Mouse (Mus musculus): Measurements from ENCODE around the gene Dscaml1. TPM values are rescaled to one million over a fixed set of nuclear protein-coding genes. Genes with fewer than 3 reads are reported as not detected.

The Dscaml1 gene
- 1.1 and 1.2 TPM in 2 replicates for polyA plus RNA-seq (2014; fragmentation: Nextera tagmentation; extraction: Ambion mirVana)

DNA sequence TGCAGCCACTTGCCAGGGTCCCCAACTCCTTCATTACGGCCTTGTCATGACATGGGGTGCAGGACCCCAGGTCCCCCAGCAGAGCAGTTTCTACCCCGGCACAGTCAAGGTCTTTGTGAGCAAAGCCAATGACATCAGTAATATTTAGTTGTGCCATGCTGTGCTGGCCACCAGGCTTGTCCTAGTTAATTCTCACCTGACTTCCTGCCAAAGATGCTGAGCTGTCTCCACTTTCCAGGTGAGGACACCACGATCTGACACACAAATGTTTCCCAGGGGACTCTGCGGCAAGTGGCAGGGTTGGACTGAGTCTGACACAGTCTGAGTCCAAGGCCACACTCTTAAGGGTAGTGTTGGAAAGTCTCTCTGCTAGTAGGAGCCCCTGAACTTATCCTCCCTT is at the start of gene Dscaml1:
Gene Dscaml1 (plus strand): TSS at position 173 of the 400 bp plus-strand sequence.
- Histone ChIP-seq H3K9ac (ENCODE audit: low read length) (no peak within 1 kb of the TSS), H3K4me1 (ENCODE audit: control insufficient read depth, insufficient read depth, low read length) (no peaks in the 10 kb centered on the region), H3K9me3 (ENCODE audit: control insufficient read depth, low read length) (no peaks in the 10 kb centered on the region), H3K4me3 (ENCODE audit: low read depth, low read length) (no peak within 1 kb of the TSS), H3K4me2 (ENCODE audit: low read depth) (no peak within 1 kb of the TSS), H3K27ac (ENCODE audit: low read depth, low read length) (no peak within 1 kb of the TSS), H3K36me3 (ENCODE audit: control insufficient read depth, insufficient read depth, low read length) (no peaks in the 10 kb centered on the region), H3K27me3 (ENCODE audit: control insufficient read depth, insufficient read depth, low read length) (peaks cover 28% of the 10 kb centered on the region)
- ATAC-seq (ENCODE audit: insufficient read depth, low FRiP score, low TSS enrichment) (no peak), DNase-seq (ENCODE audit: low spot score) (no peak)
- WGBS, result 90% methylated on average over 4 of the region's 4 CpGs

DNA sequence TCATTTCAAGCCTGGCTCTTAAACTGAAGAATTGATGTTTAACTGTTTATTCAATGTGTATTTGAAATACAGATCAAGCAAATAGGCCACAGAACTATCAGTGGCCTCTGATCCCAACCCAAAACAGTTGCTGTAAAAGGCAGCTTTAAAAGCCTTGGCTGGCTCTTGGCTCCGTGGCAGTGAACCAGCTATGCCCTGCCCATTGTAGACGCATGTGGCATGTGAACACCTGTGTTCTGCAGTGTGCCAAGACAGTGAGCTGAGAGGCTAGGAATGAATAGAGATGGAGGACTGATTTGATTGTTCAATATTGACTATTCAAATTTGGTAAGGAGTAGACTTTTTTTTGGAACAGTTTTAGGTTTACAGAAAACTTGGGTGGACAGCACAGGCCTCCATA is 49.5 kb upstream of the Dscaml1 start:
- no peak overlapping the region for H3K4me2 ChIP-seq (ENCODE audit: low read depth)
- ATAC-seq (ENCODE audit: insufficient read depth, low FRiP score, low TSS enrichment), result no peak
- H3K27me3 ChIP-seq (ENCODE audit: control insufficient read depth, insufficient read depth, low read length), result no peaks in the 10 kb centered on the region
- 84% methylated on average over 2 of the region's 2 CpGs for WGBS
- H3K36me3 ChIP-seq (ENCODE audit: control insufficient read depth, insufficient read depth, low read length), result no peaks in the 10 kb centered on the region
- H3K9me3 ChIP-seq (ENCODE audit: control insufficient read depth, low read length), result no peaks in the 10 kb centered on the region
- no peak overlapping the region for H3K27ac ChIP-seq (ENCODE audit: low read depth, low read length)
- H3K4me3 ChIP-seq (ENCODE audit: low read depth, low read length), result no peak overlapping the region
- DNase-seq (ENCODE audit: low spot score), result no peak
- peaks cover 3% of the 10 kb centered on the region; the same call in 1 of the 2 replicates for H3K4me1 ChIP-seq (ENCODE audit: control insufficient read depth, insufficient read depth, low read length)
- H3K9ac ChIP-seq (ENCODE audit: low read length), result no peak overlapping the region

DNA sequence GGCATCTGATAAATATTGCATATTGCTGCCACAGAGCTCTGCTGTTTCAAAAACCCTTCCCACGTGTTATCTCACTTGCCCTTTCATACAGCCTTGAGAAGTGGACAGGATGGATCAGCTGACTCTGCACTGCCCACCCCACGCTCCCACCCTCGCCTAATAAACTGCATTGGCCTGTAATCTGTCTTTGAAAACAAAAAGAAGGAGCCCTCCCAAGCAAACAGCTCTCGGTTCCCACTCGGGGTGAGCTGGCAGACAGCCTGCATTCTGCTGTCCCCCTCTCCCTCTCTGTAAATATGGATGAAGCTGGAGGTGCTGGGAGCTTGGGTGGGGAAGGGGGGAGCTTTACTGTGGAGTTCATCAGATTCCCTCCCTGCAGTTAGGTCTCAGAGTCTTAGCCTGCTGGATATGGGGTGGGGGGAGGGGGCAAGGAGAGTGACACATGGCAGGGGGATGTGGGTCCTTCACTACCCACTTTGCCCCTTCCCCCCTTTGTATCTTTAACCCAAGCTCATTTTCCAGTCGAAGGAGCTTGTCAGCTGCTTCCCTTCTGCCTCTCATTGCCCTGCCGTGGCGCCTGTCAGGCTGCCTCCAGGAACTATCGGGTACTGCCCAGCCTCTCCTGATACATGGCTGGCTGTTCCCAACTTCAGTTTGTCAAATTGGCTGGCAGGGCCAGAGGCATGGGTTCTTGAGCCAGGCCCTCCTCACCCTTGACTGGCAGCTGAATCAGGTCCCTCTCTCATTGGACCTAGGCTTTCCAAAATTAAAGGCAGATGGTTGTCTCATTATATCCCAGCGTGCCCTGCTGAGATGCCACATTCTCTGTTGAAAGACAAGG is 45.8 kb upstream of the Dscaml1 start:
- H3K4me1 ChIP-seq (ENCODE audit: control insufficient read depth, insufficient read depth, low read length), result peaks cover 3% of the 10 kb centered on the region; the same call in 1 of the 2 replicates
- H3K4me2 ChIP-seq (ENCODE audit: low read depth), result no peak overlapping the region
- WGBS, result 65% methylated on average over 10 of the region's 10 CpGs
- no peaks in the 10 kb centered on the region for H3K27me3 ChIP-seq (ENCODE audit: control insufficient read depth, insufficient read depth, low read length)
- no peaks in the 10 kb centered on the region for H3K36me3 ChIP-seq (ENCODE audit: control insufficient read depth, insufficient read depth, low read length)
- ATAC-seq (ENCODE audit: insufficient read depth, low FRiP score, low TSS enrichment) (no peak), DNase-seq (ENCODE audit: low spot score) (no peak)
- no peaks in the 10 kb centered on the region for H3K9me3 ChIP-seq (ENCODE audit: control insufficient read depth, low read length)
- no peak overlapping the region for H3K27ac ChIP-seq (ENCODE audit: low read depth, low read length)
- no peak overlapping the region for H3K9ac ChIP-seq (ENCODE audit: low read length)
- no peak overlapping the region for H3K4me3 ChIP-seq (ENCODE audit: low read depth, low read length)

DNA sequence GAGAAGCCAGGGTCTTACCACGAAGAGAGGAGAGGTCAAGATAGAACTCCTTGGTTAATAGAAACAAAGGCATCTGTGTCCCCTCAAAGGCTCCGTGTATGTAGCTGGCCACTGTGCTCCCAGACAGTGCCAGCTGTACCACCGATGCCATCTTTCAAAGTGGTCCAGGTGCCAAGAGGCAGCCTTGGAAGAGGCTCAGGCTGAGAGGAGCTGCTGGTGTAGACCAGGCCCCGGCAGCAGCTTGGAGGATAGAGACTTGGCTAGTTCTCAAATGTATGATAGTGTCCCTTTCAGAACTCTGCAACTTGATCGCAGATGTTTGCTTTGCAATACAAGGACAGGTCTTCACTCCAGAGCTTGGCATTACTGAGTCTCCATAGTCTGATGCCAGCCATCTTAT is 44.1 kb upstream of the Dscaml1 start:
- Histone ChIP-seq H3K36me3 (ENCODE audit: control insufficient read depth, insufficient read depth, low read length) (no peaks in the 10 kb centered on the region), H3K4me2 (ENCODE audit: low read depth) (no peak overlapping the region), H3K9ac (ENCODE audit: low read length) (no peak overlapping the region), H3K27me3 (ENCODE audit: control insufficient read depth, insufficient read depth, low read length) (no peaks in the 10 kb centered on the region), H3K4me1 (ENCODE audit: control insufficient read depth, insufficient read depth, low read length) (peaks cover 3% of the 10 kb centered on the region; the same call in 1 of the 2 replicates), H3K9me3 (ENCODE audit: control insufficient read depth, low read length) (no peaks in the 10 kb centered on the region), H3K4me3 (ENCODE audit: low read depth, low read length) (no peak overlapping the region), H3K27ac (ENCODE audit: low read depth, low read length) (no peak overlapping the region)
- 89% methylated on average over 5 of the region's 5 CpGs for WGBS
- DNase-seq (ENCODE audit: low spot score) (no peak), ATAC-seq (ENCODE audit: insufficient read depth, low FRiP score, low TSS enrichment) (no peak)

DNA sequence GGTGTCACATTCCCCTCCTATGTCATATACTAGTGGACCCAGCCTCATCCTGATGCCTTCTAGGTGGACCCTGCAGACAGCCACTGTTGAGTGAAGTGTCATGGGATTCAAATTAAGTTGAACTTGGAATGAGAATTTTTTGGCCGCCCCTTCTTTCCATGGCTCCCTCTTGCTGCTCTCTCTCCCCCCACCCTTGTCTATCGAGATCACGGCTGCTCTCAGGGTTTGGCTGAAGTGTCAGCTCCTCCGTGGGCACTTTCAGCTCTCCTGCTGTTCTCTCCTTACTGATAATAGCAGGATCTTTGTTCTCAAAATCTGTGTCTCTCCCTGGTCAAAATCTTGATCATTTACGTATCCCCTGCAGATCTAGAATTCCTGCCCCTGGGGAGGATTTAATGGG is 43.6 kb upstream of the Dscaml1 start:
- 80% methylated on average over 5 of the region's 5 CpGs for WGBS

DNA sequence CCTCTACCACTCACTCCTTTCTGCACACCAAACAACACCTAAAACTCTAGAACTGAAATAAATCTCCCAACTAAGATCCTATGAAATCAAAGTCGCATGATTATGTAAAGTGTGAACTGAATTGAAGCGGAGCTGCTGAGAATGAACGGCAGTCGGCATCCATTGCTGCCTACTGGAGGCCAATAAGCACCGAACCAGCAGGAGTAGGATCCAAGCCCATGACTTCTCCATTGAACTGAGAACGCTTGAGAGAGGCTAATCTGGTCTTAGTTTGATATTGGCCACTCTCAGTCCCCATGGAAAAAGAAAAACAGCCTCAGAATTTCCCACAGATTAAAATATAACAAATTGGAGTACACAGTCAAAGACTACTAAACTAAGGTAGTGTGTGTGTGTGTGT is 42.5 kb upstream of the Dscaml1 start:
- Histone ChIP-seq H3K4me1 (ENCODE audit: control insufficient read depth, insufficient read depth, low read length) (no peaks in the 10 kb centered on the region), H3K4me2 (ENCODE audit: low read depth) (no peak overlapping the region), H3K9ac (ENCODE audit: low read length) (no peak overlapping the region), H3K27me3 (ENCODE audit: control insufficient read depth, insufficient read depth, low read length) (no peaks in the 10 kb centered on the region), H3K27ac (ENCODE audit: low read depth, low read length) (no peak overlapping the region), H3K36me3 (ENCODE audit: control insufficient read depth, insufficient read depth, low read length) (no peaks in the 10 kb centered on the region), H3K4me3 (ENCODE audit: low read depth, low read length) (no peak overlapping the region), H3K9me3 (ENCODE audit: control insufficient read depth, low read length) (no peaks in the 10 kb centered on the region)
- 93% methylated on average over 6 of the region's 6 CpGs for WGBS
- no peak for DNase-seq (ENCODE audit: low spot score)
- no peak for ATAC-seq (ENCODE audit: insufficient read depth, low FRiP score, low TSS enrichment)

More for the DNA sequence above, 43.6 kb upstream of the Dscaml1 start:
- DNase-seq (ENCODE audit: low spot score), result no peak
- Histone ChIP-seq H3K27me3 (ENCODE audit: control insufficient read depth, insufficient read depth, low read length) (no peaks in the 10 kb centered on the region), H3K4me3 (ENCODE audit: low read depth, low read length) (no peak overlapping the region), H3K4me2 (ENCODE audit: low read depth) (no peak overlapping the region), H3K27ac (ENCODE audit: low read depth, low read length) (no peak overlapping the region), H3K36me3 (ENCODE audit: control insufficient read depth, insufficient read depth, low read length) (no peaks in the 10 kb centered on the region), H3K9me3 (ENCODE audit: control insufficient read depth, low read length) (no peaks in the 10 kb centered on the region), H3K9ac (ENCODE audit: low read length) (no peak overlapping the region), H3K4me1 (ENCODE audit: control insufficient read depth, insufficient read depth, low read length) (peaks cover 3% of the 10 kb centered on the region; the same call in 1 of the 2 replicates)
- ATAC-seq (ENCODE audit: insufficient read depth, low FRiP score, low TSS enrichment), result no peak

DNA sequence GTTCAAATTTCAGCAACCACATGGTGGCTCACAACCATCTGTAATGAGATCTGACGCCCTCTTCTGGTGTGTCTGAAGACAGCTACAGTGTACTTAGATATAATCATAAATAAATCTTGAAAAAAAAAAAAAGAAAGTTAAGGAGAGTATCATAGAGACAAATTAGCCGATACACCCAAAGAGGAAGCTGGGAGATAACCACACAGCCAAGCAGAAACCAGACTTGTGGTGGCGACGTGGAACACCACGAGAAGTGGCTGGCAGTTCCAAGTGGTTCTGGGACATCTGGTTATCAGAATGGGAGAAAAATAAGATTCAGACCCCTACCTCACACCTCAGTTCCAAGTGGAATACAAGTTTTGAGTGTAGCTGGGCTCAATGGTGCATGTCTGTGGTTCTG is 39.7 kb upstream of the Dscaml1 start:
- DNase-seq (ENCODE audit: low spot score) (no peak), ATAC-seq (ENCODE audit: insufficient read depth, low FRiP score, low TSS enrichment) (no peak)
- H3K9me3 ChIP-seq (ENCODE audit: control insufficient read depth, low read length), result no peaks in the 10 kb centered on the region
- no peaks in the 10 kb centered on the region for H3K27me3 ChIP-seq (ENCODE audit: control insufficient read depth, insufficient read depth, low read length)
- WGBS, result 89% methylated on average over 5 of the region's 5 CpGs
- no peaks in the 10 kb centered on the region for H3K36me3 ChIP-seq (ENCODE audit: control insufficient read depth, insufficient read depth, low read length)
- H3K4me3 ChIP-seq (ENCODE audit: low read depth, low read length), result no peak overlapping the region
- no peak overlapping the region for H3K27ac ChIP-seq (ENCODE audit: low read depth, low read length)
- no peaks in the 10 kb centered on the region for H3K4me1 ChIP-seq (ENCODE audit: control insufficient read depth, insufficient read depth, low read length)
- no peak overlapping the region for H3K9ac ChIP-seq (ENCODE audit: low read length)
- no peak overlapping the region for H3K4me2 ChIP-seq (ENCODE audit: low read depth)

DNA sequence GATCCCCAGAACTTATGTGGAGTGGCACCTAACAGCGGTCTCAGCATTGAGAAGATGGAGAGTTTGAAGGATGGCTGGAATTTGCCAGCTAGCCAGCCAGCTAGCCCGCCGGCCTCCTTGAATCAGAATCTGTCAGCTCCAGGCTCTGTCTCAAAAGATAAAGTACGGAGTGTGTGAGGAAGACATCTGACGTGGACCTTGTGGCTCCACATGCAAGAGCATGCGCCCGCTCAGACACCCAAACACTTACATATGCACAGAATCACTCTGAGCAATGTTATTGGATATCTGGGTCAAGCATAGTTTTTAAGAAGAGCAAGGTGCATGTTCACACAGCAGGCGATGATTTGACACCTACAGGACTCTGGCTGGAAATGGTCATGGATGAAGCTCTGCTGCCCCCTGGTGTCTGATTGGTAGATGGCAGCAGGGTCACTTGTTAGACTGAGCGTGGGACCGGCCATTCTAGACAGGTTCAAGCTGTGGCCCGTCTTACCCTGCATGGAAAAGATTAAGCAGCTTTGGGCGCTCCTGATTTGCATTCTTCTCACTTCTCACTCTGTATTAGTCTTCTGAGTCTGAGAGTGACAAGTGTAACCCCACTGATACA is 37.9 kb upstream of the Dscaml1 start:
- Histone ChIP-seq H3K36me3 (ENCODE audit: control insufficient read depth, insufficient read depth, low read length) (no peaks in the 10 kb centered on the region), H3K27me3 (ENCODE audit: control insufficient read depth, insufficient read depth, low read length) (no peaks in the 10 kb centered on the region), H3K9ac (ENCODE audit: low read length) (no peak overlapping the region), H3K4me1 (ENCODE audit: control insufficient read depth, insufficient read depth, low read length) (no peaks in the 10 kb centered on the region), H3K27ac (ENCODE audit: low read depth, low read length) (no peak overlapping the region), H3K9me3 (ENCODE audit: control insufficient read depth, low read length) (no peaks in the 10 kb centered on the region), H3K4me3 (ENCODE audit: low read depth, low read length) (no peak overlapping the region), H3K4me2 (ENCODE audit: low read depth) (no peak overlapping the region)
- DNase-seq (ENCODE audit: low spot score), result peak; percentile 86
- 48% methylated on average over 12 of the region's 12 CpGs for WGBS
- ATAC-seq (ENCODE audit: insufficient read depth, low FRiP score, low TSS enrichment), result no peak

DNA sequence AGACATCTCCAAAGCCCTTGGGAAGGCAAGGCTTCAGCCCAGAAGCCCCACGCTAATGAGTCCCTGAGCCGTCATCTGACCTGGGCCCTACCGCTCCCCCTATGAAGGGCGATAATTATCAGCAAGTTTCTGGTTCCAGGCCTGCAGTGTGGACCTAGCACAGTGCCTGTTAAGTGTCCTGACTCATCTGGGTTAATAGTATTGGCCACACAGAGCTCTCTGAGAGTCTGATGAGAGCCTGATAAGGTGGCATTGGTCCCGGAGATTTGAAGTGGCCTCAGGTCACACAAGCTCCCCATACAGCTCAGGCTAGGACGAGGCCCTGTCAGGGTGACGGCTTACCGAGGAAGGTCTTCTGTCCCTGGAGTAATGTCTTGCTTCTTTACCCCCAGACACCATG is 36.8 kb upstream of the Dscaml1 start:
- H3K27me3 ChIP-seq (ENCODE audit: control insufficient read depth, insufficient read depth, low read length), result no peaks in the 10 kb centered on the region
- H3K36me3 ChIP-seq (ENCODE audit: control insufficient read depth, insufficient read depth, low read length), result no peaks in the 10 kb centered on the region
- no peaks in the 10 kb centered on the region for H3K9me3 ChIP-seq (ENCODE audit: control insufficient read depth, low read length)
- no peak overlapping the region for H3K4me2 ChIP-seq (ENCODE audit: low read depth)
- no peak overlapping the region for H3K27ac ChIP-seq (ENCODE audit: low read depth, low read length)
- DNase-seq (ENCODE audit: low spot score) (no peak), ATAC-seq (ENCODE audit: insufficient read depth, low FRiP score, low TSS enrichment) (no peak)
- 90% methylated on average over 8 of the region's 8 CpGs for WGBS
- no peaks in the 10 kb centered on the region for H3K4me1 ChIP-seq (ENCODE audit: control insufficient read depth, insufficient read depth, low read length)
- no peak overlapping the region for H3K4me3 ChIP-seq (ENCODE audit: low read depth, low read length)
- no peak overlapping the region for H3K9ac ChIP-seq (ENCODE audit: low read length)

All from neural tube, embryonic 11.5 days (tissue).